Mouse (Mus musculus) CD4-positive, CD25-positive, alpha-beta regulatory T cell, adult 2 months (primary cell): ENCODE results near the gene Gm904.
"Not testable (repeated sequence)": the region's sequence is repeated elsewhere in the genome, so short reads cannot be mapped to it uniquely, and the experiment has no call there.

Source experiments
- DNase-seq: peaks from one replicate; pipeline ENCODE4 v3.0.0-alpha.2; 2012; ENCODE audit warnings: low read depth, low spot score

Gene Gm904

GRCm38 (mm10) chr13:50642928-50643327, at the start of gene Gm904:
Gene Gm904 (plus strand): TSS chr13:50643228.
- DNase-seq: not testable (repeated sequence)

- not testable (repeated sequence) for DNase-seq
These were observed 5.7 kb downstream of the Gm904 start for GRCm38 (mm10) chr13:50648771-50649170.
